Mouse (Mus musculus) liver, embryonic 11.5 days (tissue): Measurements from ENCODE around the gene Terb2. TPM values are rescaled to one million over a fixed set of nuclear protein-coding genes. Genes with fewer than 3 reads are reported as not detected.

Source experiments
- ATAC-seq: fragments of 200-750 bp; cut with Nextera tagmentation; replicated peaks from 2 replicates; pipeline ENCODE4 v1.8.0; 2017; ENCODE audit warnings: moderate number of reproducible peaks, mild to moderate bottlenecking, moderate TSS enrichment, moderate library complexity; ENCODE audit not compliant: low FRiP score
- DNase-seq: peaks from one replicate; pipeline ENCODE4 v3.0.0-alpha.2; 2017; ENCODE audit warnings: low spot score
- H3K27ac ChIP-seq: fragments of 300-500 bp; sonication (generic); 2 replicates; pipeline ENCODE4 v1.5.1; 2014; ENCODE audit warnings: mild to moderate bottlenecking, low read depth, low read length, control low read depth
- H3K27me3 ChIP-seq: fragments of 300-500 bp; sonication (generic); replicated peaks from 2 replicates; pipeline ENCODE4 v1.6.1; 2014; ENCODE audit warnings: low read length, mixed read lengths; ENCODE audit not compliant: control insufficient read depth, insufficient read depth
- H3K36me3 ChIP-seq: fragments of 300-500 bp; sonication (generic); 2 replicates; pipeline ENCODE4 v1.6.1; 2014; ENCODE audit warnings: mild to moderate bottlenecking, low read length, moderate library complexity, mixed read lengths; ENCODE audit not compliant: control insufficient read depth, insufficient read depth
- H3K4me1 ChIP-seq: fragments of 300-500 bp; sonication (generic); replicated peaks from 2 replicates; pipeline ENCODE4 v1.6.1; 2014; ENCODE audit warnings: low read length, mixed read lengths; ENCODE audit not compliant: control insufficient read depth, insufficient read depth
- H3K4me2 ChIP-seq: fragments of 300-500 bp; sonication (generic); 2 replicates; pipeline ENCODE4 v1.6.1; 2014; ENCODE audit warnings: mild to moderate bottlenecking, control low read depth, moderate library complexity
- H3K4me3 ChIP-seq: fragments of 300-500 bp; sonication (generic); 2 replicates; pipeline ENCODE4 v1.5.1; 2014; ENCODE audit warnings: low read depth, low read length, control low read depth
- H3K9ac ChIP-seq: fragments of 300-500 bp; sonication (generic); 2 replicates; pipeline ENCODE4 v1.6.1; 2014; ENCODE audit warnings: low read depth, low read length, control low read depth
- H3K9me3 ChIP-seq: fragments of 300-500 bp; sonication (generic); 2 replicates; pipeline ENCODE4 v1.6.1; 2016; ENCODE audit warnings: low read length, inconsistent platforms, mixed read lengths; ENCODE audit not compliant: control insufficient read depth
- WGBS: fragments of 180-500 bp; shearing (Covaris S2); extraction: QIAGEN DNeasy Blood & Tissue Kit; methylation state at CpG from one replicate; pipeline ENCODE4 v1.1.7; 2014; 5-methylcytosine and 5-hydroxymethylcytosine counted together
- polyA plus RNA-seq: library from polyadenylated mRNA; unstranded; fragments of >200 nt; fragmentation: Nextera tagmentation; extraction: Ambion mirVana; gene quantifications from 2 replicates; pipeline ENCODE4 v1.2.1, GENCODE M21; 2014

The Terb2 gene
- polyA plus RNA-seq, 1 experiment from 2014 or later, result not detected

- H3K4me2 ChIP-seq, result peak overlapping the region; percentile 89
- peaks cover 11% of the 10 kb centered on the region for H3K4me1 ChIP-seq
- ATAC-seq (0 out of 2 replicates have a peak, but pooled peaks have one; percentile 0), DNase-seq (no peak)
- no peak overlapping the region; the same call in 1 of the 2 replicates for H3K4me3 ChIP-seq
- no peak overlapping the region for H3K27ac ChIP-seq
- H3K9ac ChIP-seq, result no peak overlapping the region
- no peaks in the 10 kb centered on the region for H3K27me3 ChIP-seq
- no peaks in the 10 kb centered on the region for H3K9me3 ChIP-seq
- H3K36me3 ChIP-seq, result no peaks in the 10 kb centered on the region
- 50% methylated on average over 5 of the region's 5 CpGs for WGBS
Observed at GRCm38 (mm10) chr2:122233341-122233740, 47.3 kb downstream of the Terb2 start.

GRCm38 (mm10) chr2:122233759-122234557 is 47.9 kb downstream of the Terb2 start:
- 9% methylated on average over 26 of the region's 26 CpGs for WGBS
- peak overlapping the region; percentile 85 for H3K9ac ChIP-seq
- H3K4me2 ChIP-seq, result peak overlapping the region; percentile 89
- no peaks in the 10 kb centered on the region for H3K27me3 ChIP-seq
- ATAC-seq (peak; percentile 23), DNase-seq (peak; percentile 47)
- peaks cover 11% of the 10 kb centered on the region for H3K4me1 ChIP-seq
- peak overlapping the region; percentile 87 for H3K27ac ChIP-seq
- H3K9me3 ChIP-seq, result no peaks in the 10 kb centered on the region
- H3K4me3 ChIP-seq, result peak overlapping the region; percentile 75
- no peaks in the 10 kb centered on the region for H3K36me3 ChIP-seq

- peak within 1 kb of the TSS; percentile 75 for H3K4me3 ChIP-seq
- peak within 1 kb of the TSS; percentile 87 for H3K27ac ChIP-seq
- no peaks in the 10 kb centered on the region for H3K27me3 ChIP-seq
- H3K9me3 ChIP-seq, result no peaks in the 10 kb centered on the region
- H3K4me2 ChIP-seq, result peak within 1 kb of the TSS; percentile 89
- peak within 1 kb of the TSS; percentile 85 for H3K9ac ChIP-seq
- WGBS, result 1% methylated on average over 35 of the region's 35 CpGs
- DNase-seq (peak; percentile 90), ATAC-seq (peak; percentile 92)
- peaks cover 14% of the 10 kb centered on the region for H3K4me1 ChIP-seq
- H3K36me3 ChIP-seq, result no peaks in the 10 kb centered on the region
Observed at GRCm38 (mm10) chr2:122234611-122235288, 48.7 kb downstream of the Terb2 start, which contains the start of gene Sord. Gene Sord, plus strand, starts transcription at chr2:122234749.

GRCm38 (mm10) chr2:122235425-122235824 is 49.4 kb downstream of the Terb2 start:
- no peaks in the 10 kb centered on the region for H3K36me3 ChIP-seq
- peaks cover 14% of the 10 kb centered on the region for H3K4me1 ChIP-seq
- H3K27me3 ChIP-seq, result no peaks in the 10 kb centered on the region
- peak overlapping the region; percentile 87 for H3K27ac ChIP-seq
- H3K4me2 ChIP-seq, result peak overlapping the region; percentile 89
- H3K9ac ChIP-seq, result peak overlapping the region; percentile 85
- WGBS, result 46% methylated on average over 2 of the region's 2 CpGs
- DNase-seq, result no peak
- ATAC-seq, result no peak
- H3K4me3 ChIP-seq, result peak overlapping the region; percentile 75
- no peaks in the 10 kb centered on the region for H3K9me3 ChIP-seq

GRCm38 (mm10) chr2:122236321-122236720 is 50.2 kb downstream of the Terb2 start:
- H3K27ac ChIP-seq, result no peak overlapping the region
- H3K4me2 ChIP-seq, result peak overlapping the region; percentile 89
- no peak for DNase-seq
- no peaks in the 10 kb centered on the region for H3K9me3 ChIP-seq
- no peaks in the 10 kb centered on the region for H3K36me3 ChIP-seq
- no peaks in the 10 kb centered on the region for H3K27me3 ChIP-seq
- H3K4me3 ChIP-seq, result no peak overlapping the region
- no peak for ATAC-seq
- H3K9ac ChIP-seq, result peak overlapping the region; percentile 39; the same call in 1 of the 2 replicates
- peaks cover 20% of the 10 kb centered on the region for H3K4me1 ChIP-seq

- no peak for DNase-seq
- Histone ChIP-seq H3K4me1 (peaks cover 20% of the 10 kb centered on the region), H3K4me2 (no peak overlapping the region)
Observed at GRCm38 (mm10) chr2:122237891-122238470, 51.9 kb downstream of the Terb2 start.

GRCm38 (mm10) chr2:122240735-122241134 is 54.7 kb downstream of the Terb2 start:
- Histone ChIP-seq H3K4me1 (peaks cover 25% of the 10 kb centered on the region), H3K4me2 (no peak overlapping the region), H3K36me3 (no peaks in the 10 kb centered on the region), H3K27me3 (no peaks in the 10 kb centered on the region), H3K9me3 (no peaks in the 10 kb centered on the region), H3K27ac (peak overlapping the region; percentile 30; the same call in 1 of the 2 replicates), H3K9ac (no peak overlapping the region), H3K4me3 (no peak overlapping the region)
- ATAC-seq (no peak), DNase-seq (no peak)

More at GRCm38 (mm10) chr2:122237891-122238470, 51.9 kb downstream of the Terb2 start:
- H3K4me3 ChIP-seq, result no peak overlapping the region
- ATAC-seq, result no peak
- H3K36me3 ChIP-seq, result no peaks in the 10 kb centered on the region
- no peaks in the 10 kb centered on the region for H3K27me3 ChIP-seq
- H3K27ac ChIP-seq, result no peak overlapping the region
- no peaks in the 10 kb centered on the region for H3K9me3 ChIP-seq
- no peak overlapping the region for H3K9ac ChIP-seq
- WGBS, result 88% methylated on average over 2 of the region's 2 CpGs

- ATAC-seq (no peak), DNase-seq (no peak)
- Histone ChIP-seq H3K27ac (peak overlapping the region; percentile 30; the same call in 1 of the 2 replicates), H3K4me3 (no peak overlapping the region), H3K27me3 (no peaks in the 10 kb centered on the region), H3K36me3 (0 out of 2 replicates have a peak, but pooled peaks cover 2% of the 10 kb centered on the region), H3K4me1 (peaks cover 23% of the 10 kb centered on the region; the same call in 1 of the 2 replicates), H3K9ac (no peak overlapping the region), H3K4me2 (no peak overlapping the region), H3K9me3 (no peaks in the 10 kb centered on the region)
- 86% methylated on average over 4 of the region's 4 CpGs for WGBS
Observed at GRCm38 (mm10) chr2:122241226-122241625, 55.2 kb downstream of the Terb2 start.
